Mouse (Mus musculus): ENCODE results near the gene 1700018B08Rik.

GRCm38 (mm10) chr8:121526811-121527550, 17.1 kb downstream of the 1700018B08Rik start:
- TF ChIP-seq CTCF (IDR thresholded peaks at IDR 0.05; ENCODE audit: insufficient read depth, low read depth, low read length) (no peak), POLR2A (IDR thresholded peaks at IDR 0.05; ENCODE audit: insufficient read depth, low read depth, low read length) (no peak)

All from olfactory bulb, adult 2 months (tissue).